Mouse (Mus musculus): ENCODE data around the gene Lrmda.

Lrmda gene

DNA sequence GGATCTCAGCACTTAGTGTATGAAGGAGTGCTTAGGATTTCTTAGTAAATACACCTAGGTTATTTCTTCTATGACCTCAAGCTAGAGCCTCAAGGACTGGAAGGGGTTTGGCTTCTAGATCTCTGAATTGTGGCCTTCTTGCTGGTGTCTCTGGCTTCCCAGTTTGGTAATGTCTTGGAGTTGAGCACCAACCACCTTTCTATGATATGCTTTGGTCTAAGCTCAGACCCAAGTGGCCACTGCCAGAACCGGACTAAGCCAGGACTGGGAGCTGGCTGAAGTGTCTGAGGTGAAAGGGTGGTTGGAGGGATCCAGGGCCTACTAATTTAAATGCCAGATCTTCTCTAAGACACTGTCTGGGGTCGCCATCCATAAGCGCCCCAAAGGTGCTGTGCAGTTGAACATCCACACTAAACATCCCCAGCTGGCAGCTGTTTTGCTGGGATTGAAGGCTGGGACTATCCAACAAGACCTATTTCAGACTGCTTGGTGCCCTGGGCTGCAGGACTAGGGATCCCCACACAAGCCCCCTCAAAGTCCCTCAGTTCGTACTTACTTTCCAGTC, 27.1 kb upstream of the Lrmda start:
- peak; percentile 69 for DNase-seq

DNA sequence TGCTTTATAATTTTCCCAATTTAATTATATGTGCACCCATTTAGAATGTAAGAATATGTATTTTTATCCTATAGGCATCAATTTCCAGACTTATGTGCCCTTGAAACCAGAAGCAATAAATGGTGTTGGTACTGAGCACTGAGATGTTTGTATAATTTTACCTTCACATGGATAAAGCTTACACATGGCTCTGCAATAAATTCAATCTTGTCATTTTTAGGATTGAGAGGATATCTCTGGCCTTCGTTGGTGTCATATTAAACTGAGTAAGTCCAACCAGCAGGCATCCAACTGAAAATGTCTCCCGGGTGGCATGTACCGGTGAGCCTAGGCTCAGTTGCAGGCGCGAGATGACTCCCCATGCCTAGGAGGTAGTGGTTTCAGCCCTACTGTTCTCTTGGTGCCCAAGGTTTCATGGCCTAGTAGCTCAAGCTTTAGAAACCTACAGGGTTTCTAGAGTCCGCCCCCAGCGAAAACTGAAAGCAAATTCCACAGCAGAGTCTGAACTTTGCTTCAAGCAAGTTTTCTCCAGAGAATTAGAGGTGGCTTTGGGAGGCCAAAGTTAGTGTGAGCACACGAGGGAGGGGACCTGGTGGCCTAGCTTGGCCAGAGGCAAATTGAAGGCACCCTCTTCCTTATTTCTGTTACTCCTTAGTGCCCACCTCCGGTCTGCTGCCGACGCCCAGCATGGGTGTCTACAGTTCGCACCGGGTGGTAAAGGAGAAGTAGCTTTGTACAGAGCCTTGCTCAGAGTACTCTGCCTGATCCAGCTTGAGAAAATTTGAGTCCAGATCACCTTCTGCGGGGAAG, 26.1 kb upstream of the Lrmda start:
- peak; percentile 80 for DNase-seq

DNA sequence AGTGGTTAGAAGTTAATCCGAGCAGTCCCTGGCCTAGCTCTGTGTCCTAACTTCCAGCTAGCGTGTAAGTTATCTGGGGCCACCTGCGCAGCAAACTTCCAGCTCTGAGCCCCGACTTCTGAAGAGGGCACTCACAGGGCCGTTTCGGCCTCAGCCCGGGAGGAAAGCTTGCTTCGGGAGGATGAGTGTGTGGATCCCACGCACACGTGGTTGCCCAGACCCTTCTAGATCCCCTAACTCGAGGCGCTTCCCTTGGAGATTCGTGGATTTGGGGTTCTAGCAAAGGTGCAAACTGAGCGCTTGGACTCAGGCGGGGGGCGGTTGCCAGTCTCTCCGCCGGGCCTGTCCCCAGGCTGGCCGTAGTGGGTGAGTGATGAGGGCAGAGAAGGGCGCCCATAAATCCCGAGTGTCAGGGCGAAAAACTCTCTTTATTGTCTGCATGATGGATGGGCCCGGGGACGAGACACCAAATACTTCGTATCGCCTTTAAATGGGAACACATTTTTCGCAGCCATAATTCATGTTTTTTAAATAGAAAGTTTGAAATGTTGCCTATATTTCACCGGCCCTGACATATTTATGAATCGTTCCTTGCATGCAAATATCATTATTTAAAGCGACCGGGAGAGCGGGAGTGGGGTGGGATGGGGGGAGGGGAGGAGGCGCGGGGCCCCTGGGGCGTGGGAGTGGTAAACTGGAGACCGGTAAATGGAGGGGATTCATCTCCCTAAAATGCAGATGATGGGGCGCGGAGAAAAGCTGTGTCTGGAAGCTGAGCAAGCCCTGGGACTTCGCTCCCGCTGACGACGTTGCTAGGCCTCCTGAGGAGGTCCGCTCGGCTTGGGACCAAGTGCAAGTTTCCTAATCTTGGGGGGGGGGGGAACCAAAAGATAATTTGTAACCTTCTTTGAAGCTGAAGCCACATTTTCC, 25.2 kb upstream of the Lrmda start:
- peak; percentile 74 for DNase-seq

DNA sequence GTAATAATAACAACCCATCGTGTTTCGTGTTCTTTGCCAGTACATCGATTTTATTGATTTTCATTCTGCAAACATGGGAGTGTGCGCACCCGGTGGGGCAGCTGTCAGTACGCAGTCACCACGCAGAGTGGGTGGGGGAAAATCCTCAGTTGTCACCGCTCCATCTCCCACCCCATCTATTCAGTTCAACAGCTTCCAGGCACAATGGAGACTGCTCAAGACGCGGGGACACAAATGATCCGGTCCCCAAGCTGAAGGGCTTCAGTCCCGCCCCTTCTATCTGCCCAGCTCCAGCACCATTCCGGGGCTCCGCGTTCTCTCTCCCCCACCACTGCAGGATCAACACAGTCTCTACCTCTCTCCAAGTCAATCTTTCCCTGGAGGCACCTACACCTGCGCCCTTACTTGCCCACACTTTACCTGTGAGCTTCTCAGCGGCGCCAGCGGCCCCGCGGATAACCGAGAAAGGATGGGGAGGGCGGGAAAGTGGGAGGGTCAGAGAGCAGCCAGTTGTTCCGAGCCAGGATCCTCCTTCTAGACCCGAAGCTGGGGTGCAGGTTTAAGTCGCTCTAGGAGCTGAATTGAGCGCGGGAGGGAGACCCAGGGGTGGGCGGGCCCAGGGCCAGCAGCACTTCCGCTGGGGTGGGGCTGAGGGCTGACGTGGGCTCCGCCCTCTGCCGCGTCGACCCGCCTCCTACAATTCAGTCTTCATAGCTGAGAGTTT, 24.3 kb upstream of the Lrmda start:
- peak; percentile 86 for DNase-seq

DNA sequence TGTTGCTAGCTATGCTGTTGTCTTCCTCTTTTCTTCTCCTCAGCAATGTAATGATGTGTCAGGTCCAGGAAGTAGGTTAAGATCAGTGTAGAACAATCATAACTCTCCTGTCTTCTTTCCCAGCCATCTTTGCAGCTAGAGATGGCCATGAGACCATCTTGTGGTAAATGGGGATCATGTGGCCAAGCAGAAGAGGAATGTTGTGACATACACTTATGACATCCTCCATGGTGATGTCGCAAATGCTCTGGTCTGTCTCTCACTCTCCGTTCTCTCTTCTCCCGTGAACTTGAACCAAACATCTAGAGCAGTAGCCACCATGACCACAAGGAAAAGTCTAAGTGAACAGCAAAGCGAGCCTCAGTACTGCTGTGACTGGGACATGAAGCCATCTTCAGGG, 19.9 kb upstream of the Lrmda start:
- no peak for DNase-seq

DNA sequence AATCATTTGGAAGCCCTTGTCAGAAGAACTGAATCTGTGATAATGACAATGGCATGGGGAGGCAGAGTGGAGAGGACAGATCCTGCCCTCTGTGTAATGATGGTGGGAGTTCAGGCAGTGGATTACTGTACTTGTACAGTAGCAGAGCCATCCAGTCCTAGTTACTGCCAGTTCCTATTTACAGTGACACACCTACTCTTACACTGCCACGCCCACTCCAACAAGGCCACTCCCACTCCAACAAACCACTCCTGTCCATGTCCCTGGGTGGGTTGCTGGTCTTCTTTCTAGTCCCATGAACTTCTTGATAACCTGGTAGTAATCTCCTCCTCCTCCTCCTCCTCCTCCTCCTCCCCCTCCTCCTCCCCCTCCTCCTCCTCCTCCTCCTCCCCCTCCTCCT, 16.3 kb upstream of the Lrmda start:
- no peak for DNase-seq

DNA sequence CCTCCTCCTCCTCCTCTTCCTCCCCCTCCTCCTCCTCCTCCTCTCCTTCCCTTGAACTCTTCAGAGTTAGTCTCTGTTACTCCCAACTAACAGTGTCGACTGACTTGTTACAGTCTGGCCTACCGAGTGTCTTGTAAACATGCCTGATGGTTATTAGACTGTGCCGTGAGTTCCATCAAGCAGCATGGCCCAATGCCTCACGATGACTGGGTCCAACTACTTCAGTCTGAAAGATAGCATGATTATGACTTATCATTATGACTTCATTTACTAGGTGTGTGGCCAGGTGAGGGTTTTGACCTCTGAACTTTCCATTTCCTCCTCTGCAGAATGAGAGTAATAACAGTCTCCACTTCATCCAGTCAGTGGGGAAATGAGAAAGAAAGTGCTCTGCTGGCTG, 15.9 kb upstream of the Lrmda start:
- DNase-seq, result no peak

DNA sequence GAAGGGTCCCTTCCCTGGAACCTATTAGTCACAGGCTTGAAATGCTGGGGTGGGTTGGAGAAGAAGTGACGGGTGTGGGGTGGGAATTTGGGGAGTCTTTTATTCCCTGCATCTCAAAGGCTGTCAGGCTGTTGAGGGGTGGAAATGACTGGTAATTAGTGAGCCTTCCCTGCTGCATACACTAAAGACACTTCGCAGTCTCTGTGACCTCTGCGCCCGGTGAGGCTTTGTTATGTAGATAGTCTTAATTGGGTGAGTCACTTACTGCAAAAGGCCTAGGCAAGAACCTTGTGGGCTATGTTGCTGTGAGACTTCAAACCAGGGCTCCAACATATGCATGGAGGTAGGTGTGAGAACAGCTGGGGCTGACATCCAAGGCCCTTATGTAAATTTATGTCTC, 14.6 kb upstream of the Lrmda start:
- no peak for DNase-seq

DNA sequence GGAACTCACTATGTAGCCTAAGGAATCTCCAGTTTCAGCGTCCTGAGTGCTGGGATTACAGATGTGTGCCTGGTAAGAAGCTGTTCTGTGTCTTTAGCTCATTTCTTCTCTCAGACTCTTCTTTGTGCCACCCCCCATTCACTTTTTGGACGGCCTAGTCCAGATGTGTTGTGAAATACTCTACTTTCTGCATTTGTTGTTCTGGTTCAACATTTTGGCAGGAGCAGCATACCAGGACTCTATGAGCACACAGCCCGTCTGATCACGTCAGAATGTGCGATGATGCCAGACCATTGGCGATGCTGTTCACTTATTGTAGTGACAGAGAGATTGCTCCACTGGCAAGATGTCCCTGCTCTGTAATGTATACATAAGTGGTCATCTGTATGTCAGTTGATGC, 12.5 kb upstream of the Lrmda start:
- no peak for DNase-seq

DNA sequence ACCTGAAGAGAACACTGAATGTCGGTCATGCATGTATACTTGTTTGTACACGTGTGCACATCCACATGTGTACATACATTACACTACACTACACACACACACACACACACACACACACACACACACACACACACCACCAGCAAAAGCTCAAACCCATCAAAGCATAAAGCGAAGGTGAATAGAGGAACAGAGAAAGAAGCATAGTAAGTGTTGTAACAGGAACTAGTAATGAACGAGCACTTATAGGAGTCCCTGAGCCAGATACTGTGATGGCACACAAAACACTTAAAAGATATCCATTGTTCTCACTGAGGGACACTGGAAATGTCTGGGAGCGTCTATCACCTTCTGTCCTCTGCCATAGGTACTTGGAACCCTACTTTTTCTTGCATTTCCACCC, 5.2 kb upstream of the Lrmda start:
- no peak for DNase-seq

DNA sequence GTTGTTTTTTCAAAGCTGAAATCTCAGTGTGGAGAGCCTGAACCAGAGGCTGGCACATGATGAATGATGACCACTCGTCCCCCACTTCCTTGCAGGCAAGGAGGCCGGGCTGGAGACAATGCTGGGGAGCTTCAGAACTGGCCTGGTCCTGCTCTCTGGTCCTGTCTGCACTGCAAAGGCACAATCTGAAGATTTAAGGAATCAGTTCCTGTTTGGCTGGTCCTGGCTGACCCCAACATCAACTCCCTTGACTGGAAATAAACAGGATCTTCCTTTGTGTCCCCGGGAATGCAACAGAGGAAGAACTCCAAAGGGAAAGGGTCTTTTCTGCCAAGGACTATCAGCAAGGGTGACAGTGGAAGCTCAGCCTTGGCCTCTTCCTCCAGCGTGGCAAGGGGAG, 4.7 kb upstream of the Lrmda start:
- DNase-seq, result peak; percentile 33

DNA sequence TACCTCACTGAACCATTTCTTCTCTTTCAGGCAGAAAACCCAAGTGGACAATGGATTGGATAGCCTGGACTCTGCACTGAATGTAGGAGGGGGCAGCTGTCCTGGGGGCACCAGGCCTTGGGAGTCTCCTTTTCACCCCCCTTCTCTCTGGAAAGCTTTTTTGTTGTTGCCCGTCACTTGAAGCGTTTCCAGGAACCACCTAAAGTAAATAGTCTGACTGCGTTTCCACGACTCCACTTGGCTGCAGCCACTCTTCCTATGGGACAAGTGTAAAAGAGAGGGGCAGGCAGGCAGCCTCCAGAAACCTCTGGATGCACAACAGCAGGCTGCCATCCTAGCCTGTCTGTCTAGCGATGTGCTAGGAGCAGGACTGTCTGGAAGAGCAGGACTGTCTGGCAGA, 2.5 kb upstream of the Lrmda start:
- DNase-seq, result no peak

DNA sequence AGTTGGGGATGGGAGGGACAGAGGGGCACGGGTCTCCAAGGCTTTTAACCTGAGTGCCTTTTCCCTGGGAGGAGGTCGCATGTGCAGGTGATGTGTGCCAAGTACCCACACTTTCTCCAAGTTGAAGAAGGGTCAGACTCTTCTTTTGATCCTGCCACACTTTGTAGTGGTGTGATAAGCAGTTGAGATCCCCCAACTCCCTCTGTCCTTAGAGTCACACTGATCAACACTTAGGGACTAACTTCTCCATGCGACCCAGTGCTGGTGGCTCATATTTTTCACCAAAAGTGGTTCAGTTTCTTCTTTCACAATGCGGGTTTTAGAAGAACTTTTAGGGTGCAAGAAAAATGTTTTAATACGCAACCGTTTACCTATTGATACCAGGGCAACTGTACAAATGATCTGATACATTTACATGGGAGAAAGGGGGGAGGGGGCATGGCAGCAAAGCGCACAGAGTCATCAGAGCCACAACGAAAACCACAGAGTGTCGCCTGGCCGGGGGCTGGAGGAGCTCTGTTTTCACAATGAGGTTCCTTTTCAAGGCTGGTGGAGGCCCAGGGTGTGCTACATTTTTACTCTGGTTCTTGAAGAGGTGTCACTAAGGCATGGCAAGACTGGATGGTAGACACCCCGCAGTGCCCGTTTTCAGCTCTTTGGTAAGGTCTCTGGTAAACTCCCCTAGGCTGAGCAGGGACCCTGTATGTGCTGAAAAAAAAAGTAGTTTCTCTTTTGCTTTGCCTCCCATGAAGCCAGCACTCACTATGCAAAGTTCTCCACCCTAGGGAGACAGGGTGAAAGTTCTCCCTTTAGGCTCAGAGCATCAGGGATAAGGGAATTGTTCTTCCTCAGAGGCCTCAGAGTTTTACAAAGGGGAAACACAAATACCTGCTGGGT, 685 bp downstream of the Lrmda start:
- DNase-seq, result no peak

DNA sequence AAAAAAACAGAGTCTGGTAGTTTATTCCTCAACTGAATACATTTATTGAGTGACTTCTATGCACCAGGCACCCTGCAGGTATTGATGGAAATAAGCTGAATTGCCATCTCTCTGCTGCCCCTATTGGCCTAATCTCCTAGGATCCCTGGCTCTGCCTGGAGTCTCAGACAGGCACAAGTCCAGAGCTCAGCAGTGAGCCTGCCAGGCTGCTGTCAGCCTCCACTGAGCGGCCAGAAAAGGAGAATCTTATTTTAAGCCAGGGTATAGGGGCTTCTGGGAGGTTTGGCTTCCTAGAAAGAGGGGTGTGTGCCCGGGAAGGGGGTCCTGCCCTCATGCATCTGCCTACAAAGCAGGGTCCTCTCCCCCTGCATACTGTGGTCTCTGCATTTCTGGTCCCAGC, 1.4 kb downstream of the Lrmda start:
- peak; percentile 55 for DNase-seq

DNA sequence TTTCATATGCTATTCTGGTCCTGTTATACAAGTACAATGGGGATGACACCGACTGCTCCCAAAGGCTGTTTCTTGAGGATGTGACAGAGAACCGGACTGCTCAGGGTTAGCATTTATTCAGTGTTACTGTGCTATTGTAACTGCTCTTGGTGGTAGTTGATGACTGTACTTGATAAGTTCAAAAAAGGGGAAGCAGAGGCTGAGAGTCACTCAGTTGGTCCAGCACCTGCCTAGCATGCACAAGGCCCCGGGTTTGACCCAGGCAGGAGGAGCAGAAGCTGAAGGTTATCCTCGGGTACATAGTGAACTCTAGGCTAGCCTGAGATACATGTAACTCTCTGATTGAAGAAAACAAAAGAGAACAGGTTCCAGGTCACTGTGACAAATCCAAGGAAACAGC, 4.0 kb downstream of the Lrmda start:
- DNase-seq, result no peak

DNA sequence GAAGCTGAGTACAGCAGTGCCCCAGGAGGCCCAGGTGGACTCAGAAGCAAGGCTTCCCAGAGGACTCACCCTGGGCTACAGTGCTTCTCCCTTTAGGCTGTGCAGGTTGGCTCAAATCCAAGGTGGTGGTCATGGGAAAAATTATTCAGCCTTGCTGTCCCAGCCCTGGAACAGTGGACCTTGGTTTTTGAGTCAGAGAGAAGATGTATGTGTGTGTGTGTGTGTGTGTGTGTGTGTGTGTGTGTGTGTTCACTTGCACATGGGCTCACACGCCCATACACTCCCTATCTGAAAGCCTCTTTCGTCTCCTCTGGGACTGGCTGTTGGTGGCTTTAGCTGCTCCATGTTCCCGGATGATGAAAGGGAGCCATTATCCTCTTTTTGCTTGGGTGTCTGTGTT, 16.4 kb downstream of the Lrmda start:
- no peak for DNase-seq

DNA sequence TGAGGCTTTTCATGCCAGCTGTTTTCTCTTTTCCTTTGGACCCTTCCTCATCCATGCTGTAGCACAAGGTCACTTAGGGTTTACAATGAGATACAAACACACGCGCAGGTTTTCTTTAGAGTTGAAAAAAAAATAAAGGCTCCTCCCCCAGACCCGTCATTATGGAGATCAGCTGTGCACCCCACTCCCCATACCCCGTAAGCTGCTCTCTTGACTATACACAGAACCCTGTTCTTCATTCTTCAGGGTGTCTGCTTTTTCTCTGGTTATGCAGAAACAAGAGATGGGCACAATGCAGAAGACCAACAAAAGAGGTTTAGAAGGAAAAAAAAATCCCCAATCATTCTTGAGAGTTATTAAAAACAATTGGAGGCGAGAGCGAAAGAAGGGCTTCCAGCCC, 16.8 kb downstream of the Lrmda start:
- DNase-seq, result no peak

DNA sequence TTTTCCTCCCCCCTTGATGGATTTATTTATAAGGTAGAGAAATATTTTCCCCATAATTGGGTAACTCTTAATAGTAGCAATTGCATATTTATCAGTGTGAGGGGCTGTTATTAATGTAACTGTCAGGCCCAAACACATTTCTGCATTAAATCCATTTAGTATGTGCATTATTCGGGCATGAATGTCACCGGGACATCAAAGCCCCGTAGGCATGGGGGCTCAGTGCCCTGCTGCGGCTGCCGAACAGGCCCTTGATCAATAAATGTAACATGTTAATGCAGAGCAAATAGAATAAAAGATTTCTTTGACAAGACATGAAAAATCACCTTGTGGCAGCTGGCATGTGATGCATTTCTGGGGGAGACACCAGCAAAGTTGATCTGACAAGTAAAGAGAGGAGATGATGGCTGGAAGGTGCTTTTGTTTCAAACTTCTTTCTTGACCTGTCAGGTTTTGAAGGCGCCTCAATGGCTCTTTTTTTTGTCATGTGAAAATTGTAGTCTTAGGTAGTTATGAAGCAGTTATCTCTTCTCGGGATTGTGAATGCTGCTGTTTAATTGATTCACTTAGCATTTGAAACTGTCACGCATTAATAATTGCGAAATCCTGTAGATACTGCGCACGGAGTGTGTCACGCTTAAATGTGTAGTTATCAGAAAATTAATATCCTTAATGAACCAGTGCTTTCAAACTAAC, 17.4 kb downstream of the Lrmda start:
- no peak for DNase-seq

DNA sequence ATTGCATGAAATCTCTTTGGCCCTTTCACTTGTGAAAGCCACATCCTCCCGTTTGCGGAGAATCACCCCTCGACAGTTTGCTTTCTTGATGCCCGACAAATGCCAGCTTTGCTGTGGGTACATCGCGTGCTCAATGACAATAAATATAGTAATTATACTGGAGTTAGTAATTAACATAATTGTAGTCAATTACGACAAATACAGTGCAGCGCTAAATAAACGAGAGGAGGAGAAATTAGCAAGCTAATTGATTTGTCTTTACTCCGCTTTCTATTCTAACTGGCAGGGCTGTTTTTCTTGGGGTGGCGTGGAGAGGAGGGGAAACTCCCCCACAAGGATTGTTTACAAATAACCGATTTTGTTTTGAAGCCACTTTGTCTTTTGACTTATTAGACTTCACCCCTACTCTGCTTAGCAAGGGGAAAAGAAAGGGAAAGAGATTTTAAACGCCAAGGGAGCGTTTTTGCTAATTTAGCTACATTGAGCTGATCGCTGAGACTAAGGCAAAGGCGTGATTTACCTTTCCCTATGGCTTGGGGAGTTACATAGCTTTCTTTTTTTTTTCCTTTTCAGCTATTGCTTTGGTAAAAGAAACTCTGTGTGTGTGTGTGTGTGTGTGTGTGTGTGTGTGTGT, 18.1 kb downstream of the Lrmda start:
- no peak for DNase-seq

DNA sequence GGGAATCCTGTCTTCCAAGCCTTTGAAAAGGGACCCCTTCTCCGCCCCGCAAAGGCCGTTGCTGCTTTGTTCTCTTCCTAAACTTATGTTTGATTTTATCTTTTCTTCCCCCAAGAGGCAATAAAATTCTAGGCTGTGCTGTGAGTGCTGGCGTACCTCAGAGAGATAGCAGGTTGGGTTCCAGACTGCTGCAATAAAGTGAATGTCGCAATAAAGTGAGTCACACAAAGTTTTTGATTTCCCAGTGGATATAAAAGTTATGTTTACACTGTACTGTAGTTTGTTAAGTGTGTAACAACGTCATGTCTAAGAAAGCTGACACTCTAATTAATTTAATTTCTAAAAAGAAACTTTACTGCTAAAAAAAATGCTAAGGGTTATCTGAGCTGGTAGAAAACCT, 22.6 kb downstream of the Lrmda start:
- no peak for DNase-seq

DNA sequence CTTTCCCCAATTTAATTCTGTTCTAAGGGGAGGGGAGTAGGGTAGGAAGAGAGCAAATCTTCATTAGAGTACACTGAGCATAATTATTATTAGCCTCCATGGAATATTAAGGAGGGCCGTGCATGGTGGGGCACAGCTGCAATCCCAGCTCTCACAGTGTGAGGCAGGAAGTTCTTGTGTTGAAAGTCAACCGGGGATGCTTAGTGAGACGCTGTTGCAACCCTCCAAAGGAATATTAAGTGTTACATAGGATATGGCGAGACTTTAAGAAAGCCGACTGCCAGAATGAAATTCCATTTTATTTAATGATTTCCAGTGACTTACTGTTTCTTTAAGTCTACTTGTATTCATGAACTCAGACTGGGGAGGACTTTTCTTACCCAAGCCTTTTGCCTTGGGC, 23.9 kb downstream of the Lrmda start:
- DNase-seq, result no peak
